Mouse (Mus musculus) spleen, adult 18-20 months (tissue): ENCODE results near the gene Retsat.
A peak's percentile ranks its signal among the peaks of the same experiment; 100 is the strongest.

ENCODE experiments used
- DNase-seq, 2 experiments: peaks; one replicate each; pipeline ENCODE4 v3.0.0; 2022; ENCODE audit warnings: mixed read lengths in 2 of 2

Gene Retsat

DNA sequence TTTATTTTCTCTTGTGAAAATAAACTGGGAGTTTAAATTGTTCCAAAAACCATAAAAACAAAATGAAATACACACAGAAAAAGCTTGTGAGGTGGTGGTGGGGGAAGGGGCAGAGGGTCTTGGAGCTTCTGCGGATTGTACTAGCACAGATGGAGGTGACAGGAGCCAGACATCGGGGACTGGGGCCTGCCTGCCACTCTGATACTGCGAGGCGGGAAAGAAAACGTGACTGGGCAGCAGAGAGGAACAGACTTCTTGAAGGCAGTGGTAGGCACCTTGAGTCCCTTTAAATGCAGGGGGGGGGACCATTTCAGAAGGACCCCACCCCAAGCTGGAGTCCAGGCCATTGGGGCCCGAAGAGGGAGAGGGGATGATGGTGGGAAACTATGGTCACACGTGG, 28.1 kb downstream of the Retsat start:
- DNase-seq, result no peak

DNA sequence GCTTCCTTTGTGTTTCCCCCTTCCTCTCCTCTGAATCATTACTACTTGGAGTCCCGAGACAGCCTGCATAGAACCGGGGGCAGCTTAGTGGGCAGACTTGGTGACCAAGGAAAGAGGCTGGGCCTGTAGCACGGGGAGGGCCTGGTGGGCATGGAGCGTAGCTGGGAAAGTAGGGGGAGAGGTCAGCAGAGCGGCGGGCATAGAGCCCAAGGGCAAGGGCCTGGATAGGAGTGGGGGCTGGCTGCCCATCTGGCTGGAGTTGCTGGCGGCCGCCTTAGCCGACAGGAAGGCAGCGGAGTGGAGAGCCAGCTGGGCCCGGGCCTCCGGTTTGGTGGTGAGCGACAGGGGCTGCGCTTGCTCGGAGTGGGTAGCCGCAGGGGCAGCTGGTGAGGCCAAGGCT, 29.0 kb downstream of the Retsat start:
- DNase-seq, result no peak

DNA sequence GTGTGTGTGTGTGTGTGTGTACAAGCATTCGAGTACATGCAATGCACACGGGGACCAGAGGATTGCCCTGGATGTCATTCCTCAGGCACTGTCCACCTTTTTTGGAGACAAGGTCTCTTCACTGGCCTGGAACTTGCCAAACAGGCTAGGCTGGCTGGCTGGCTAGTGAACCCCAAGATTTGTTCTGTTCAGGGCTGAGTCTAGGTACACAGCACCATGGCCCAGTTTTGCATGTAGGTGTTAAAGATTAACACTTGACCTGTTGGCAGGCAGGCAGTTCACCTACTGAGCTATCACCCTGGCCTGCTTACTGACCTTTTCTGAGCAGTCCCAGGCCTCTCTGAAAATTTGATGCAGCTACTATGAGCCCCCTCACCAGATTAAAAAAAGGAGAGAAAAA, 32.1 kb downstream of the Retsat start:
- DNase-seq, result no peak

DNA sequence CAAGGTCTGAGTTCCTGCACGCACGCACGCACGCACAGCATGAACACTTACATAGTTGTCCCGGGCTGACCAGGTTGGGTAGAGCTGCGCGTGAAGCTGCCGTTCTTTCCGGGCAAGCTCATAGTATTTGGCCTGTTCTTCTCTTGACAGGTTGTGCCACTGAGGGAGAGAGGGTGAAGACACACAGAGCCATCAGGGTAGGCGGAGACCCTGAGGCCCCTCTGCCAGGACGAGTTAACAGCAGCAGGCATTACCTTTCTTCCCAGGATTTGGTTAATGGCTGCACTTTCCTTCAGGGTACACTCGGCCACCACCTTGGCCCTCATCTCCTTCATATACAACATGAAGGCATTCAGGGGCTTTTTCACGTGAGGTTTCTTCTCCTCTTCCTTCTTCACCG, 32.7 kb downstream of the Retsat start:
- DNase-seq, result no peak

DNA sequence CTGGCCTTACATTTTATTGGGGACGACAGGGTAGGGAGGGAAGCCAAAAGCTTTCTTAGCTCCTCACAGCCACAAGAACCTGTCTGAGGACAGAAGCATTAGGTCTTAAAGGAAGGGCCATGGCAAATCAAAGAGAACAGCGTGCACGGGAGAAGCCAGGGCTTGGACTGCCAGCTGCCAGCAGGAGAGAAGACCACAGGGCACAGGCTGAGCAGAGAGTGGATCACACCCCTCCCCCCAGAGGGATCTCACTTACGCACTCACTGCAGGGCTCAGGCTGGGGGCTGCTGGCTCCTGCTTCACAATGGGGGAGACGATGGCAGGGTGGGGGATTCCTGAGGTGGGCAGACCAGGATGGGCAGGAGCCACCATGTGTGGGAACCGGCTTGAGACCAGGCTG, 33.4 kb downstream of the Retsat start:
- no peak for DNase-seq

DNA sequence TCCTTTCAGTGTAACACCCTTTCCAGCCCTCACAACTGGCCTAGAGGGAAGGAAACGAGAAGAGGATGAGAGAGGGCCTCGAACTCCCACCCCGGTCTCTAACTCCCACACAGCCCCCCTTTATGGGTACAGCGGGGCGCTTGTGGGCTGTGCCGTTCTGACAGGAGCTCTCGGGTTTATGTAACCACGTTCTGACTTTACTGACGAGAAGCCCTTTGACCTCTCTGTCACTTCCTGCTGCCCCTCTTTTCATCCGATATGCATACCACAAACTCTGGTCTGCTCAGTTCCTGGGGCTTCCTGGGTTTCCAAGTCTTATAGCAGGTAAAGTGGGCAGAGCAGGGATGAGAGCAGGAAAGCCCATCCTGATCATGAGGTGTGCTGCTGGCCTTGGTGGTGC, 36.0 kb downstream of the Retsat start:
- no peak for DNase-seq

DNA sequence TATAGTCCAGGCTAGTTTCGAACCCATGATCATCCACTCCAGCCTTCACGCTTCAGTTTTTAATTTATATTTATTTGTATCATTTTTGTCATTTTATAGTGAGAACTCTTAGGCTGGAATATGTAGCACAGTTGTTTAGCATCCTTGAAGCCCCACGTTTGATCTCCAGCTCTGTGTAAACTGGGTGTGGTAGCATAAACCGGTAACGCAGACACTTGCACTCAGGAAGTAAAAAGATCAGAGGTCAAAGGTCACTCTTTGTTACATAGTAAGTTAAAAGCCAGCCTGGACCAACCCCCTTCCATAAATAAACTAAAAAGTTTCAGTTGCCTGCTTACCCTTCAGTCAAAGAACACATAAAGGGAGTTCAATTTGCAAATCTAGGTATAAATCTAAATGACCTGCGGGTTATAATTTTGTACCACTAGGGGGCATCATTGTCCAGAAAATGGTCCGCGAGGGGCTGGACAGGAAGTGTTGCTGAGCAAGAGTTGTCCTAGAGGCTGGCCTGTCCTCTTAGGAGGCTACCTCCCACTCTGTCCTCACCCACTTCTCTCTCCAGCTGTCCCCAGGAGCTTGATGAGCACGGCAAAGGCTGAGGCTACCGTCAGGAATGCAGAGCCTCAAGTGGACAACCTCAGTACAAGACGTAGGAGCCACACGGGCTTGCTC, 37.6 kb downstream of the Retsat start:
- DNase-seq, result peak in 1 of 2 experiments; percentile 21

DNA sequence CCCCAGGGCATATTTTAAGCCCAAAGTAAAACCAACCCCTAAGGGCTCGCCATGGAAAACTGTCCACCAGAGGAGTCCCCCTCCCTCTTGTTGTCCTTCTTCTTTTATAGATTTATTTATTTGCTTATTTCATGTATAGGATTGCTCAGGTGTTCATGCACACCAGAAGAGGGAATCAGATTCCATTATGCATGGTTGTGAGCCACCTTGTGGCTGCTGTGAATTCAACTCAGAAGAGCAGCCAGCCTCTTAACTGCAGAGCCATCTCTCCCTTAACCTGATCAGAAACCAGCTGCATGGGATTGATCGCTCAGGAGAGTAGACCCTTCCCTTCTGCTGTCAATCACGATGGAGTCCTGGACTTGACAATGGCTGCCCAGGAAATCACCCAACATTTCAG, 38.7 kb downstream of the Retsat start:
- DNase-seq, result no peak

DNA sequence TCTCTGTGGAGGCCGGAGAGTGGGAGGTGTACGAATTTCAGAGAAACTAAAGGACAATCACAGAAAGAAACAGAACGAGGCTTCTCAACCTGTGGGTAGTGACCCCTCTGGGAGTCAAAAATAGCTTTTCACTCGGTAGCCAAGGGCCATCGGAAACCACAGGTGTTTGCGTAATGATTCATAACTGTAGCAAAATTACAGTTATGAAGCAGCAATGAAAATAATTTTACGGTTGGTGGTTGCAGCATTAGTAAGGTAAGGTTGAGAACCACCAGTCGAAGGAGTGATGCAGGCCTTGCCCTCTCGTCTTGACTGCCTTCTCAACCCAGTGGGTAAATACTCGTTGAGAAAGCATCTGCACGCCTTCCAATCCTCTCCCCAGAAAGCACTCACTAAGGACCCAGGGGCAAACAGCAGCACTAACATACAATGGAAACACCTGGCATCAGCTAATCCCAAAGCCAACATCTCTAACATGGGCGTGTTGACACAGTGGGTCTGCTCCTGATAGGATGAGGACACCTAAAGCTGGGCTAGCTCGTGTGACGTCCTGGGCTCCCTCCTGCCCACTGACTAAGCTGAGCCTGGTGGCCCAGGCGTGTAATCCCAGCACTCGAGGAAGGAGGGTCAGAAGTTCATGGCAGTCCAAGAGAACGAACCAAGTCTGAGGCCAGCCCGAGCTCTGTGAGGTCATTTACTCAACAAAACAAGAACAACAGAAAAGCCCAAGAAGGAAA, 43.1 kb downstream of the Retsat start:
- no peak for DNase-seq

DNA sequence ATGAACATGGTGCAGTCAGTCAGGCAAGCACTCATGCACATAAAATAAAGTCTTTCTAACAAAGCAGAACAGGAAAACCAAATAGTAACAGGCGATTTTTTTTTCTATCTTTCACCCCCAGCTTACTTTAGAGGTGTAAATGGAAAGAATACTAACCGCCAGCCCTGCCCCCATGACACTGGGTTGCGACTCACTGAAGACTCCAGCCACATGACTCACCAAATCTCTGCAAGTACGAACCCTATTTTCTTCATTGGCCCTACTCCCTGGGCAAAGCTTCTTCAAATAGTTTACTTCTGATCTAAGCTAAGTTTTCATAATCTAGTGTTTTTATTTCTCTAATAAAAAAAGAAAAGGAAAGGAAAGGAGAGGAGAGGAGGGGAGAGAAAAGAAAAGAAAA, 46.3 kb downstream of the Retsat start:
- no peak for DNase-seq

DNA sequence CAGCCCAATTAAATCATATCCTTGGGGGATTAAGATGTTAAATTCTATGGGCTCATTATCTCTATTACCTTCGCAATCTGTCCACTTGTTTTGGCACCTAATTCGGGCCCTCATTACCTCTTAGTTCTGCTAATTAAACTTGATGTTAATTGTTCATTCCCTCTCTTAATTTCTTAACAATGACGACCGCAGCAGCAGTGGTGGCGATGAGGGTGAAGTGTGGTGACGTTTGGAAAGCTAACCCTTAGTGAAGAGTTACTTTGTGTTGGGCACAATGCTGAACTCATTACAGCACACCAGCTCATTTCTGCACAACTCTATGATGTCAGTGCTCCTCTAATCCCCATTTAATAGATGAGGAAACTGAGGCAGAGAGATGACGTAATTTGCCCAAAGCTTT, 47.1 kb downstream of the Retsat start:
- DNase-seq, result no peak

DNA sequence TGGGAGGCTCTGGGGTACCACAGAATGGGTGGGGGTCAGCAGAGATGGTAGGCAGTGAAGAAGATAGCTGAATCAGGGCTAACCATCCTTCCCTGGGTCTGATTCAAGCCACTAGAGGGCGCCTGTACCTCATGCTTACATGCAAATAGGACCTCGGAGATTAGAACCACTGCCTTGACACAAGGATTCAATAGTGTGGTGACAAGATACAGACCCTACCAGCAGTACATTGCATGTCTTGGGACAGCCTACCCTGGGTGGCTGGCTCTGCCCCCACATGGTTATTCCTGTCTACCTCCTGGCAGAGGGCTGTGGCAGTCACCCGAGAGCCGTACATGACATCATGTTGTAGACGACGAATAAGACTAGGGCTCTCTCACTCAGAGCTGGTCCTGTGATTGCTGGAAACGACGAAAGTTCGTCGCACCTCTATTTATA, 49.1 kb downstream of the Retsat start:
- DNase-seq, result peak in 1 of 2 experiments; percentile 61

DNA sequence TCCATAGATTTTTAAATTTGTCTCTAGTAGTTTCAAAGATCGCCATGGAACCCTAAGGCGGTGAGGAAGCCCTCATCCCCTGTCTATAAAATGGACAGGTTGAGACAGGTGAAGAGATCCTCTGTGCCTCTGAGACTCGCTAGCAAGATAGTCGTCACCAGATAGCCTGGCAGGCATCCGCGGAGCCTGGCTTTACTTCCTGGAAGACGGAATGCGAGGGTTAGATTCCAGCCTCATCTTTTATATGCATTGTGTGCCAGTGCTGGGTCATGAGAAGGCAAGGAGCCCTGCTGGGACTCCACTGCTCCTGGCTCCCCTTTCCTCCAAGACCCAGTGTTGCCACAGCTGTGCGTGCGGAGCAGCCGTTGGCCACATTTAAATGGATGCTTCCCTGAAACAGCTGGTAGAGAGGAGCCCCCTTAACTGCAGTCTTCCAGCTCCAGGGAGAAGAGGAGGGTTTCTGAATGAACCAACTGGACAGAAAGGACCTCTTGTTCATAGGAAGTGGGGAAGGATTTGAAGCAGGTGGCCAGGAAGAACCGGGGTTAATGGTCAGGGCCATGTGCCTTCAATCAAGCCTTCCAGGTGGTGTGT, 49.8 kb downstream of the Retsat start:
- DNase-seq, result no peak

DNA sequence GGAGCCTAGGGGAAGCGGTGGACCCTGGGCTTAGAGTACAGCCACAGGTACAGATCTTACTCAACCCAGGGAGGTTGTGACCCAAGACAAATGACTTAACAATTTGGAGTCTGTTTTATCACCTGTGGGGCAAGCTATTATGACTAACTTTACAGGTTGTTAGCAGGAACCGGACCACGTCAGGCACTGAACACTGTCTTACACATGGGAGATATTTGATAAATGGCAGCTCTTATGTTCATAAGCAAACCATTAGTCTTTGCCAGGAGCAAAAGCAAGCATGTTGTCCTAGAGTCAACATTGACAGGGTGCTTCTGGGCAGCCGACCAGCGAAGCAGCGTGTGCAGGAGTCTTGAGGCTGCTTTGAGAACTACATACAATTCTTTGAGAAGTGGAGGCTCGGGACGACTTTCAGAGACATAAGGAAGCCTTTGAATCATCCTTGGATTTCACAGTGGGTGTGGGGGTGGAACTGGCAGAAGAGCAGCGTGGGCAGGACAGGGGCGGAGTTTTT, 52.1 kb downstream of the Retsat start:
- no peak for DNase-seq

DNA sequence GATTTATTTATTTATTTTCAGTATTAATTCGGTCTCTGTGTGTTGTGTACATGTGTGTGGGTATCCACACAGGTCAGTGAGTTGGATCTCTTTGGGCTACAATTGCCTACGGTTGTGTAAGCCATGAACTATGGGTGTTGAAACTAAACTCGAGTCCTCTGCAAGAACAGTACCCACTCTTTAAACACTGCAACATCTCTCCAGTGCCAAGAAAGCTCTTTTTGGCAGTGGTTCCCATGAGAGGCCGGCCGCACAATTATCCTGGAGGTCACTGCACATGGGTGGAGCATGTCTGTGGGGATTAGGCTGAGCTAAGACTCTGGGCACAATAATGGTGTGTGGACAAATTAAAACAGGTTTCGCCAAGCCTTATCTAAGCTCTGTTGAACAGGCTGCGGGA, 55.1 kb downstream of the Retsat start:
- DNase-seq, result no peak

DNA sequence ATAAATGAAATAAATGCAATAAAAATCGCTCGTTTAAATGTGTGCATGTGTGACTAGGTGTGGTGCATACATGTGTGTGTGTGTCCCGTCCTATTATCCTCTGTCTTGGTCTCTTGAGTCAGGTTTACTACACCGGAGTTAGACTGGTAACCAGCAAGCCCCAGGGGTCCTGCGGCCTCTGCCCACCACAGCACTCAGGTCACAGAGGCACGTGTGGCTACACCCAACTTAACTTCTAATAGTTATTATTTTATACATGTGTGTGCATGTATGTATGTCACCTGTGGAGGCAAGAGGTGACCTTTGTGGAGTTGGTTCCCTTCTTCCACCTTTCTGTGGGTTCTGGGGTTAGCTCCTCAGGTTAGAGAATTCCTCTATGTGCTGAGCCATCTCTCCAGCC, 56.1 kb downstream of the Retsat start:
- DNase-seq, result no peak

DNA sequence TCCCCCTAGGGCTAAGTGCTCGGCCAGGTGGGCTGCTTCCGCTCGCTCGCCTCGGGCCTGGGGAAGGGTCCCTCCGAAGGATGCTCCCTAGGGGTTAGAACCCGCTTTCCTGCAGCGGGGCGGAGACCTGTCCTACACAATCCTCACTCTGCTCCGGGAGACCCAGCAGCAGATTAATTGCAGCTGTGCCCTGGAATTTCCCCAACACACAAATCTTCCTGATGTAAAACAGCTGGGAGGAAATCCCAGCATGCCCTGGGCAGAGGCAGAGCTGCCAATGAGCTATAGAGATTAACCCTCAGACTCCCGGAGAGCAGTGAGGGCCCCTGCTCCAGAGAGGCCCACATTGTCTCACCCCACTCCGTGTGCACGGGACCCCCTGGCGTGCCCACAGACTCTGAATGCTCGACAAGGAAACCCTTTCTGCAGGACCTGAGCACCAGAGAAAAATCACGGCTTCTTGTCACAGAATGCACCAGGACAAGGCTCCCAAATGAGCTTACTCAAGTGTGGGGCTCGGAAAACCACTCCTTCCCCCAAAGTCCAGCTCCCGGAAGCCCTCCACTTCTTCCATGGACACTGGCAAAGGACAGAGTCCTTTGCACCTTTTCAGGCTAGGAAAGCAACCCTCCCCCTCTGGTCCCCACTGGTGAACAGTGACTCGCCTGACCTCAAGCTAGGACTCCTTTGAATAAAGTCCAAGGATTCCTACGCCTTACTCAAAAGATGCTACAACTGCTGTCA, 57.2 kb downstream of the Retsat start:
- peak in 1 of 2 experiments; percentile 26 for DNase-seq

DNA sequence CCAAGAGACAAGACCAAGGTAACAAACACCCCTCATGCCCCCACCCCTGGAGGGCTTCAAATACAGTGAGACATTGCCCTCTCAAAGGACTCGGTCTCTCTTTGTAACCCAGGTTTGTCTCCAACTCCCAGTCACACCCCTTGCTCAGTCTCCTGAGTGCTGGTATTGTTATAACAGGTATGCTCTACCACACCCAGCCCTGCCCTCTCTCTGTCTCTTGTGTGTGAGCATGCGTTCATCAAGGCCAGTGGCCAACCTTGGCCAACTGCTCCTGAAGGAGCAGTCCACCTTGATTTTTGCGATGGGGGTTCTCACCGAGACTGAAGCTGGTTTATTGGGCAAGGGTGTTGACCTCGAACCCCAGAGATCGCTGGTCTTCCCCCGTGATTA, 57.8 kb downstream of the Retsat start:
- no peak for DNase-seq

DNA sequence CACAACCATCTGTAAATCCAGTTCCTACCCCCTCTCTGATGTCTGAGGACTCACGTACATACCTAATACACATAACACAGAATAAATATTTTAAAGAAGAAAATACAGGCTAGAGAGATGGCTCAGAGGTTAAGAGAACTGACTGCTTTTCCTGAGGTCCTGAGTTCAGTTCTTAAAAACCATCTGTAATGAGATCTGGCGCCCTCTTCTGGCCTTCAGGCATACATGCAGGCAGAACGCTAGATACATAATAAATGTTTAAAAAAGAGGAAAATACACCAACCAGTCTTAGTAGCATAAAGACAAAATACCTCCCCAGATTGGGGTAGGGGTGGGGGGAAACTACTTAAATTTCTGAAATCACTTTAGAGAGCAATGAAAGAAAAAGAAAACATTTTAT, 59.7 kb downstream of the Retsat start:
- no peak for DNase-seq
